Mouse (Mus musculus) Muller cell, postnatal 12 days (primary cell): ENCODE measurements around the gene Sbk2.

ENCODE experiments used
- DNase-seq: peaks from one replicate; pipeline ENCODE4 v3.0.0-alpha.2; 2015; ENCODE audit errors: inconsistent ontology term

Gene Sbk2

DNA sequence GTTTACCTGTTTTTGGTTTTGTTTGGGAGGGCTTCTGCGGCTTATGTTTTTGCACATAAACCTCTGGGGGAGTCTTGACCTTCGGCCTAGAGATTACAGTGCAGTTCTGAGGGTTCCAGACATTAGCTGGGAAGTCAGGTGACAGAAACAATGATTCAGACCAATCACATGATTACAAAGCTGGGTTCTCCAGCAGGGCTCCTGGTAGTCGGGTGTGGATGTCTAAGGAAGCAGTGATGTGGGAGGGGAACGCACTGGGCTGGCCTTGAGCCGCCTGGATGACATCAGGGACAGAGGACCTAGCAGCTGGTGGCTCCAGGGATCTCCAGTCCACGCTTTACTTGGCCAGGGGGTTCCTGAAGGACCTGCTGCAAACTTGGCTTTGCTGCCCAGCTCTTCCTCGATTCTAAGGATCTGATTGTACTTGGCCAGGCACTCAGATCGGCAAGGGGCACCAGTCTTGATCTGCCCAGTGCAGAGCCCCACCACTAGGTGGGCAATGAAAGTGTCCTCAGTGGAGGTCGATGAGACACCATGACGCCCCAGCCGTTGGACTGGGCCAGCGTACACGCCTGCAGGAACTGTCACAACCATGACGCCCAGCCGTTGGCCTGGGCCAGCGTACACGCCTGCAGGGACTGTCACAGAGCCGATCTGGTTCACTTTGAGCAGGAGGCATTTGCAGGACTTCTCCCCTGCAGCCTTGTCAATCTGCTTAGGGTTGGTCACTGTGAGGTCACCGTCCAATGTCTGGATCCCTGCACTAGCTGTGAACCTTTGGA, 13.5 kb downstream of the Sbk2 start:
- no peak for DNase-seq

DNA sequence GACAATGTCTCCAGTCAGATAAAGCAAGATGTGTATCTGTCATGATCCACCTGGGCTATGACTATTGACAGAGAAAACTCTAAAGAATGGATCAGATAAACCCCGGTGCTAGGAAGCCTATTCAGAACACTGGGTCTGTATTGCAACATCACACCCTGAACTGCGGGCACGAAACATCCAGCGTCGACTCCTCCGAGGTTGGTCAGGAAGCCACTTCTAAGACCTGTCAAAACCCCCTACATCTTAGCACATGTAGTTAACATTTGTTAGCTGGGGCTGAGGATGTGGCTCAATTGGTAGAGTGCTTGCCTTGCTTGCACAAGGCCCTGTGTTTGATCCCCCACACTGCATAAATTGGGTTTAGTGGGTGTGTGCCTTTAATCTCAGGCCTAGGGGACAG, 15.8 kb downstream of the Sbk2 start:
- no peak for DNase-seq

DNA sequence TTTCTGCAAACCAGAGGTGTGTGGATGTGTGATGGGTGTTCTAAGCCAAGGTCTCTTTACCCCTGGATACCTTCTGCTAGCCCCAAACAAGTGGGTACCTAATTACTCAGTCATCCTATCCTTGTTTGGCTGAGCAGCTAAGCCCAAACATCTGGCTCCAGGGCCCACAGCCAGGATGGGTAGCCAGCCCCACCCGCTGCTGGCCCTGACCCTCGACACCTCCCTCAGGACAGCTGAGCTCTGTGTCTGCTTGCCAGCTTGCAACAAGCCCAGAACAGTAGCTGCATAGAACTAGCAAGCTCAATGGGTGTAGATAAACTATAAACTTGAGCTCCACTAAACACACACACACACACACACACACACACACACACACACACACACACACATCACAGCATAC, 16.4 kb downstream of the Sbk2 start:
- no peak for DNase-seq

DNA sequence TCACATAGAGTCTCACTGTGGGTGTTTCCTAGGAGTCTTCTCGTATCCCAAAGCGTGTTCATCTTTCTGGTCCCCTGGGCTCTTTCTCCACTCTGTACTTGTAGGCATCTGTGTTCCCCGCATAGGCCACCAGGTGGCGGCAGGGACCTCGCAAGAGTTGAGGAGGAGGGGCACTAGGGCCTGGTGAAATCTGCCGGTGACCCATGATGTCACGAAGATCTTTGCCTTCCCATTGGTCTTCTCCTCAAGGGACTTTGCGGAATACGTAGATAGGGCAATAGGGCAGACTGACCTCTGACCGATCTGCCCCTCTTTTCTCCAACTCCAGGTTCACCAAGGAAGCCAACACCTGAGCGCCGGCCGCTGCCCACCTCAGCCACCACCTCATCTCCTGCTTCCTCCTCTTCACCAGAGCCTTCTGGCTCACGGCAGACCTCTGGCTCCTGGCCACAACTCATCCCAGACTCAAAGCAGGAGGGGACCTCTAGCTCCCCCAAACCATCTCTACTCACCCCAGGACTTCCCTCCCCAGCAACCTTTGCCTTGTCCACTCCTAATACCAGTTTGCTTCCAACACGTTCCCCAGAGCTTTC, 20.9 kb downstream of the Sbk2 start:
- DNase-seq, result peak; percentile 93

DNA sequence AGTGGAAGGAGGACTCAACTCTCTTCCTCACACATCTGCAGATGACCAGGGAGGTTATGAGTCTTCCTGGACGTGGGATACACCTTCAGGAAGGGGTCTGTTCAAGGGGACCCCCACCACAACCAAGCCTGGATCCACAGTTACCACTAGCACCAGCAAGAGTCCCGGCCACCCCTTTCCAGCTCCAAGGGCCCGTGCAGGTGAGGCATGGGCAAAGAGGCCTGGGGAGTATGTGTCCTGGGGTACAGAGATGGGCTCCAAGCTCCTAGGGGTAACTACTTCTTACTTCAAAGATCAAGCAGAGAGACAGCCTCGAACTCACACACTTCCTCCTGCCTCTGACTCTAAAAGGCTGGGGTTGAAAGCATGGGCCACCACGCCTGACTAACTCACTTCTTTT, 21.5 kb downstream of the Sbk2 start:
- DNase-seq, result no peak

DNA sequence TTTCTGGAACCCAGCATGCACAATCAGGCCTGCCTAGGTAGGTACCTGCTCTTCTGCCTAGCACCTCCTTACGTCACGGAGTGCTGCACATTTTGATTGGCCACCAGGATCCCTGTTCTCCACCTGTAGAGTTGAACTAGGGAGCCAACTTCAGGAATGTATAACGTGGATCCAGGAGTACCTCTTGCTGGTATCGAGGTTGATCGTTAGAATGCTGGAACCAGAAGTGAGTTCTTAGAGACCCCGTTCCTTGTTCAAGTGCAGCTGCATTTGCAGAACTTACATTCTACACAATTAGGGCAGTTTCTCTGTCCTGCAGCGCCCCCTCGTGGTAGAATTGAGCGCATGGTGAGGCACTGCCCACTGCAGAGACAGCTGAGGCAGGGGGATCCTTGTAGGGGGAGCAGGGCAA, 24.1 kb downstream of the Sbk2 start:
- DNase-seq, result peak; percentile 76

DNA sequence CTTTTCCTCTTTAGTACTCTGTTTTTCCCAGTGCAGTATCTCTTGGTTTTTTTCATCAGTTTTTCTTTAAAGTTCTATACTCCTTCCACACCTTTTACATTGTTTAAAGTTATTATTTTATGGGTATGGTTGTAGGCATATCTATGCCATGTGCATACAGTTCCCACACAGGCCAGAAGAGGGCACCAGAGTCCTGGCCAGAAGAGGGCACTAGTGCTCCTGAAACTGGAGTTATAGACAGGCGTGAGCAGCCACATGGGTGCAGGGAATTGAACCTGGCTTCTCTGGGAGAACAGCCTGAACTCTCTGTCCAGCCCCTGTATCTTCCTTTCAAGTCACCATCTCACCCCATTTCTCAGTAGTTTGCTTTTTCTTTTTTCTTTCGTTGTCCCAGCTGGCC, 25.8 kb downstream of the Sbk2 start:
- peak; percentile 22 for DNase-seq

DNA sequence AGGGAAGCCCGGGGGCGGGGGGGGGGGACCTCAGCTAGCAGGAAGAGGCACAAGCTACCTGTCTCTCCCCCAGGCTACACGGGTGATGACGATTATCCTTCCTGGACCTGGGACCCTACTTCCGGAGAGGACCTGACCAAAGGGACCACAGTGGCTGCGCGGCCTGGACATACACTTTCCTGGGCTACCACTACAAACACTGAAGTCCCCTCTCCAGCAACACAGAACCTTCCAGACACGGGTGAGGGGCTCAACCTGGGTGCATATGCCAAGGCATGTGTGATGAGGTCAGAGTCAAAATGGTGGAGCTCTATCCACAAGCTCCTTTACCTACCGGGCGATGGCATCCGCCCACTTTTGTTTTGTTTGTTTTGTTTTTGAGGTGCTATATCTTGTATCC, 26.8 kb downstream of the Sbk2 start:
- DNase-seq, result no peak

DNA sequence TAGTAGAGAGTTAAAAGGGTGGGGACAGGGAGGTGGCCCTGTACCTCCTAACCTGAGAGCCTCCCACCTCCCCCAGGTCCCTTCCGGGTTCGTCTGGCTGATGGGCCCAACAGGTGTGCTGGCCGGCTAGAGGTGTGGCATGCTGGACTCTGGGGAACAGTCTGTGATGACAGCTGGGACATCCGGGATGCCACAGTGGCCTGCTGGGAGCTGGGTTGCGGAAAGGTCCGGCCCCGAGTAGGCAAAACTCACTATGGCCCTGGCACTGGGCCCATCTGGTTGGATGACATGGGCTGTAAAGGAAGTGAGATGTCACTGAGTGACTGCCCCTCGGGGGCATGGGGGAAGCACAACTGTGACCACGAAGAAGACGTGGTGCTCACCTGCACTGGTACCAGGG, 27.4 kb downstream of the Sbk2 start:
- no peak for DNase-seq

DNA sequence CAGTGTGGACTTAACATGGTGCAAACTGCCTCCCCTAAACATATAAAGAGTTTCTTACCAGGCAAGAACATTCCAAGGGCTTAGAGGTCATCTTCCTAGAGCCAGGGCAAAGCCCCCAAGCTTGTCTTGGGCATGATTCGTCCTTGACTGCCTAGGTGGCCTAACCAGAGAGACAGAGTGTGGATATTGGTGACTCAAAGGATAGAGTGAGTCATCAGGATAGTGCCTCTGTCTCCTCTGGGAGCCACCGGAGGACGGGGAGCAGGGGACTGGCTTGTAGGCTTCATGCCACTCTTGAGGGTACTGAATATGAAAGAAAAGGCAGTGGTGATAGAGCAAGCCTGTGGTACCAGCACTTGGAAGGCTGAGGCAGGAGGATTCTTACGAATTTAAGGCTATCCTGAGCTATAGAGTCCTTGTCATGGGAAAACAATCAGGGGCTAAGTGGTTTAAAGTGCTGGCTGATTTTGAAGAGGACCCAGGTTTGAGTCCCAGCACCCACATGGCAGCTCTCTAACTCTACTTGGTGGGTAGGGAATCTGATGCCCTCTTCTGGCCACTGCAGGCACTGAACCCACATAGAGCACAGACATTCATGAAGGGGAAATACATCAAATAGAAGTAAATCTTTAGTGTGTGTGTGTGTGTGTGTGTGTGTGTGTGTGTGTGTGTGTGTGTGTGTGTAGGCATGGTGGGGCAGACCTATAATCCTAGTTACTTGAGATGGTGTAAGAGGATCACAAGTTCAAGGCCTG, 29.9 kb downstream of the Sbk2 start:
- DNase-seq, result no peak

DNA sequence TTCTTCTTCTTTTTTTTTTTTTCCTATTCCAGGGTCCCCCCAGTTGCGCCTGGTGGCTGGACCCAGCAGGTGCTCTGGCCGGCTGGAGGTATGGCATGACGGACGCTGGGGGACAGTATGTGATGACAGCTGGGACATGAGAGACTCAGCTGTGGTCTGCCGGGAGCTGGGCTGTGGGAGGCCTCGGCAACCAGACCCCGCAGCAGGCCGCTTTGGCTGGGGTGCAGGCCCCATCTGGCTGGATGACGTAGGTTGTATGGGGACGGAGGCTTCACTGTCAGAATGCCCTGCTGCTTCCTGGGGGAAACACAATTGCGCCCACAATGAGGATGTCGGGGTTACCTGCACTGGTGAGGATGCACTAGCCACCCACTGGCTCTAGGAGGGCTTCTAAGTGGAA, 31.1 kb downstream of the Sbk2 start:
- DNase-seq, result no peak

DNA sequence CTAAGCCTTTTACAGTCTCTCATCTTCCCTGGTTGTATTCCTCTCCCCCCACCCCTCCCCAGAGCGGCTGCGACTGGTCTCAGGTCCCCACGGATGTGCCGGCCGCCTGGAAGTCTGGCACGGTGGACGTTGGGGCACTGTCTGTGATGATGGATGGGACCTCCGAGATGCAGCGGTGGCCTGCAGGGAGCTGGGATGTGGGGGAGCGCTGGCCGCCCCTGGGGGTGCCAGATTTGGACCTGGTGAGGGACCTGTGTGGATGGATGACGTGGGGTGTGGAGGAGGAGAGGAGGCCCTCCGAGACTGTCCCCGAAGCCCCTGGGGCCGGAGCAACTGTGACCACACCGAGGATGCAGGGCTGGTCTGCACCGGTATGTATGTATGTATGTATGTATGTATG, 35.9 kb downstream of the Sbk2 start:
- no peak for DNase-seq

DNA sequence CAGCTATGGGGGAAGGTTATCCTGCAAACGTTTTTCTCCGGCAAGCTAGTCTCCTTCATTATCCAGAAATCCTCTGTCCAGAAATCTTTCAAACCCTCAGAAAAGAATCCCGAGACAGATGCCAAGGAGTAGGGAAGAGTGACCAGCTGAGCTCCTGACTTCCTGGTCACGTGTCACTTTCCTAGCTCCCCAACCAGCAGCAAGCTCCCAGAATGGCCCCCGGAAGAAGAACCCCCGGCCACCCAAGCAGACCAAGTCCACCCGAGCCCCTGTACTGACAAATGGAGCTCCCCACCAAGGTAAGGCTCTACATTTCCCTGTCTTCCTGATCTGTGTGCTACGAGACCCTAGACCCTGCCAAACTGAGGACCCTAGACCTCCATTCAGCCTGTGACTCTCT, 36.5 kb downstream of the Sbk2 start:
- DNase-seq, result no peak

DNA sequence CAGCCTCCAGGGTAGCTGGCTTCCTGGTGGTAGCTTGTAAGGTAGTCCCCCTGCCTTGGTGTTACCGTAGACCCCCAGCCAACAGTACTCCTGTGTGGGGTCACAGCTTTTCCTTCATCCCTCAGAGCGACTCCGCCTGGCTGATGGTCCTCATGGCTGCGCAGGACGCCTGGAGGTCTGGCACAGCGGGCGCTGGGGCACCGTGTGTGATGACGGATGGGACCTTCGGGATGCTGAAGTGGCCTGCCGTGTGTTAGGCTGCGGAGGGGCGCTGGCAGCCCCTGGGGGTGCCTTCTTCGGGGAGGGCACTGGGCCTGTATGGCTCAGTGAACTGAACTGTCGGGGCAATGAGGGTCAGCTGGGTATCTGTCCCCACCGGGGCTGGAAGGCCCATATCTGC, 37.4 kb downstream of the Sbk2 start:
- no peak for DNase-seq

DNA sequence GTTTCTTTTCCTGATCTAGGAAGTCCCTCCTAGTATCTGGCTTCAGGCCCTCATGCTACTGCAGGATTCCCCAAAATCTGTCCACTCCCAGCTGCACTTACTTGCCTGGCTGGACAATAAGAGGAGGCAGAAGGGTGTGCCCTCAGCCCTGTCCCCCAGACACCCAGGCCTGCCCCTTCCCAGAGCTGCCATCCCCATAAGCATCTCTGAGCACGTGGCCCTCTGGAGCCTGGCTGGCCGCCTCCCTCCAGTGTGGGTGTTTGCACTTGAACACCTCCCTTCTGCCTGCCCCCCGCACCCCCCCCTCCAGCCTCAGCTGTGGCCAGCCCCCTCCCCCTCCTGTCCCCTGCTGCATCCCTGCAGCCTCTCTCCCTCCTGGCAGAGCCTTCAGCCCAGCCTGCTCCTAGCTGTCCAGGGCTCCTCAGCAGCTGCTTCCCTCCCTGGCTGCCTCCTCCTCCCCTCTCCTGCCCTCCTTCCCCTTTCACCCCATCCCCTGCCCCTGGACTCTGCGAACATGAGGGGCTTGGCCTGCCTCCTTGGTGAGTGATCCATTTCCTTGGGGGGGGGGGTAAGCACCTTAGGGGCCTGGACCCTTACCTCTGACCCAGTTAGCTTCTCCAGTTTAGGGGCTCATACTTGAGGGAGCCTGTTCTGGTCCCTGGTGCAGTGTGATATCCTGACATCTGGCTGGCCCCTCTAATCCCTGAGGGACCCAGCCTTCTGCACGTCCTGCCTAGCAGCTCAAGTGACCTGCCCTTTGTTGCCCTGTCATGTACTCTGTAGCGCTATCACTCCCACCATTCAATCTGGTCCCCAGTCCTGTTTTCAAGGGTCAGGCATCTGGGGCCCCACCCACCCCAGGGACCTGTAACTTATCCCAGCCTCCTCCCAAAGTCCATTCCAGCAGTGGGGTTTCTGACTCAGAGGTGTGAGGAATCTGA, 38.5 kb downstream of the Sbk2 start, which contains the start of gene Ssc5d:
Ssc5d (plus strand) TSS at position 345 of the 941 bp plus-strand sequence.
- DNase-seq, result peak; percentile 86

DNA sequence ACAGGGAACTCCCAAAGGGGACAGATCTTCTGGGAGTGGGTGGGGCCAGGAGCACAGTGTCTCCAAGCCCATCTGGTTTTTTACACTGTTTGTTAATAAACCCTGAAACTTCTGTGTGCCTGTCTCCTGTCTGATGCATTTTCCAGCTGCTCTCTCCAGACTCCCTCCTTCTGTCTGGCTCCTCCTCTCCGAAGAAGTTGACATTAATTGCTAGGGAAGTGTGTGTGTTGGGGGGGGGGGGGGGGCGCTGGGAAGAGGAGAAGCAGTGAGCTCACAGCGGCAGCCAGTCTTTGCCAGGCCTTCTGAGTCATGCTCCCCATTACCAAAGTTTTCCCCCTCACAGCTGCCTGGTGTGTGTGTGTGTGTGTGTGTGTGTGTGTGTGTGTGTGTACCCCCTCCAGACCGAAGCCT, 39.3 kb downstream of the Sbk2 start:
- peak; percentile 92 for DNase-seq

DNA sequence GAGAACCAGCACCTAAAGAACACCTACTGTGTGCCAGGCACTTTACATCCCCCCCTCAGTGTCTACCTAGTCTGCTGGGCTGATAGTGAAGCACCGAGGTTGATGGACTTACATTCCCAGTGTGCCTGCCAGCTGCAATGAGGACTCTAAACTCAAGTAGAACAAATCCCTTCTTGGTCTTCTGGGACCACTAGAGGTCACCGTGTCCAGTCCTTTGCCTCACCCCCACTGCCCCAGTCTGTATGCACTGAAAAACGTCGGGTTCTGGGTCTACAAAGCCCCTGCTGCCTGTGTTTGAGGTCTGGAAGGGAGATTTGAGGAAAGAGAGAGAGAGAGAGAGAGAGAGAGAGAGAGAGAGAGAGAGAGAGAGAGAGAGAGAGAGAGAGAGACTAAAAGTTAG, 39.7 kb downstream of the Sbk2 start:
- DNase-seq, result no peak

DNA sequence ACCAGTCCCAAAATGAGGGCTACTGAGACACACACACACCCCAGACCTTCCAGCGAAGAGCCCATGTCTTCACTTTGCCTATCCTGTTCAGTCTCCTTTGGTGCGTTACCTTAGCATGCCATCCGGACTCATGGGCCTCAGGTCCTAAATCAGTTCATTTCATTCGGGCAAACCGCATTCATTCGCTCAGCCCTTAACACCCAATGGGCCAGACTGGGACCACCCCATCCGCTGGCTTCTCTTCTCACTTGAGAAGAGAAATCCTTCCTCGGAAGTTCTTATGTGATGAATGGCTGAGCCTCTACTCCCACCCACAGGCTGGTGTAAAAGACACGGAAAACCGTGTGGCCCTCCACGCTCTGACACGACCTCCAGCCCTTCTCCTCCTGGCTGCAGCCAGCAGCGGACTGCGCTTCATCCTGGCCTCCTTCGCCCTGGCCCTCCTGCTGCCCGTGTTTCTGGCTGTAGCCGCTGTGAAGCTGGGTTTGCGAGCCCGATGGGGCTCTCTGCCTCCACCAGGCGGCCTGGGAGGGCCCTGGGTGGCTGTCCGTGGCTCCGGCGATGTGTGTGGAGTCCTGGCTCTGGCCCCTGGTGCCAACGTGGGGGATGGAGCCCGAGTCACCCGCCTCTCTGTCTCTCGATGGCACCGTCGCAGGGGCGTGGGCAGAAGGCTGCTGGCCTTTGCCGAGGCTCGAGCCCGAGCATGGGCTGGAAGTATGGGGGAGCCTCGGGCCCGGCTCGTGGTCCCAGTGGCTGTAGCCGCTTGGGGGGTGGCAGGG, 40.4 kb downstream of the Sbk2 start:
- DNase-seq, result peak; percentile 86

DNA sequence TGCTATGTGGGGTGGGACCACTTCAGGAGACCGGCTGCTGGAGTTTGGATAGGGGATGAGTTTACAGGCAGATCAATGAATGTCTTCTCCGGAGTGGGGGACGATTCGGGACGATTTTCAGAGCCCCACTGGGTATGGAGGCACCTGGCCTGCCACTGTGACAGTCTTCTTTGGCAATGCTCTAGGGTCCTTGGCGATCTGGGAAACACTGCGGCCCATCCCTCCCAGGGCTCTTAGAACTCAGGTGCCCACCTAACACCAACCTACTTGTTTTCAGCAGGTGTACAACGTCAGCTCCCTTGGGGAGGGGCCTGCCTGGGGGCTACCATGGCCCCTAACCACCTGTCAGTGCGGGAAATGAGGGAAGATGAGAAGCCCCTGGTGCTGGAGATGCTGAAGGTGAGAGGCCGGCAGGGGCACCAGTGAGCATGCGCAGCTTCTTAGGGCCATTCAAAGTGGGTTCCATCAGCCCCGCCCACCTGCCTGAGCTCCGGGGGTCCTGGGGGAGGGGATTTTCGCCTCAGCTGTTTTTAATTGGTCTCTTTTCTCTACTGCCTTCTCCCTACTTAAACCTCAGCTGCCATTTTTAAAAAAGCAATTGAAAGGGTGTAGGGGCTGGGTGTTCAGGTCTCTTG, 41.2 kb downstream of the Sbk2 start:
- DNase-seq, result peak; percentile 73

DNA sequence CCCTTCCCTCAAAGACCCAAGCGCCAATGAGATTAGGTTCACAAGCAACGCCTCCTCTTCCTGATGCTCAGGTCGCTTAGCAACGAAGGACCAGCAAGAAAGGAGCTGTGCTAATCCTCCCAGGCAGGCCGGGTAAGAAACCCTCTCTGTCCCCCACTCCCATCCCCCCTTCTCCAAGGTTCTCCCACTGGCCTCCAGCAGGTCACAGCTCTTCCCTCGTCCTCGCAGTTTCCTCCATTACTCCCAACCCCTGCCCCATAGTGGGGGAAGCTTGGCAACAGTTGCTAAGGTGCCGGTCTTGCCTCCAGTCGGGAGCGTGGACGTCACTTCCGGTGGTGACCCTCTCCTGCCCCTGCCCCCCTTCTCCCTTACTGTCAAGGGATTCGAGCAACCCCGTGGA, 41.7 kb downstream of the Sbk2 start:
- peak; percentile 85 for DNase-seq
